Mouse (Mus musculus): ENCODE data around the gene Gm5624. TPM values are rescaled to one million over a fixed set of nuclear protein-coding genes. Genes with fewer than 3 reads are reported as not detected.
"Not testable (repeated sequence)": the region's sequence is repeated elsewhere in the genome, so short reads cannot be mapped to it uniquely, and the experiment has no call there.

Gm5624 gene
- total RNA-seq (2021): not detected

GRCm38 (mm10) chr14:44627737-44628136, at the start of gene Gm5624:
Gene Gm5624 (minus strand): TSS chr14:44627938.
- intact Hi-C loops (cut with DNase I); DNase-seq: not testable (repeated sequence)

- DNase-seq: not testable (repeated sequence)
Observed at GRCm38 (mm10) chr14:44591765-44592164, 36.0 kb downstream of the Gm5624 start.

GRCm38 (mm10) chr14:44582853-44583252, 44.9 kb downstream of the Gm5624 start, which contains the start of gene Gm8247:
Gene Gm8247 (plus strand): TSS chr14:44583153.
- DNase-seq; intact Hi-C loops (cut with DNase I): not testable (repeated sequence)

More at GRCm38 (mm10) chr14:44591765-44592164, 36.0 kb downstream of the Gm5624 start:
- intact Hi-C loops (cut with DNase I): not testable (repeated sequence)

GRCm38 (mm10) chr14:44547961-44548360, 79.8 kb downstream of the Gm5624 start:
- intact Hi-C loops (cut with DNase I); DNase-seq: not testable (repeated sequence)

- DNase-seq; intact Hi-C loops (cut with DNase I): not testable (repeated sequence)
Observed at GRCm38 (mm10) chr14:44517976-44518375, 109.8 kb downstream of the Gm5624 start, which contains the start of gene Gm17093. Gene Gm17093 (plus strand): TSS chr14:44518276.

Other genes with a start within 250 kb of the Gm5624 start
- not detected for gene Gm3371, start 217.2 kb downstream of the Gm5624 start, total RNA-seq (2021)
- not detected for gene Gm8232, start 194.3 kb downstream of the Gm5624 start, total RNA-seq (2021)
- gene BC061237, start 135.5 kb downstream of the Gm5624 start, total RNA-seq (2021): not detected
- not detected for gene Gm17093, start 109.7 kb downstream of the Gm5624 start, total RNA-seq (2021)
- gene Gm8247, start 44.8 kb downstream of the Gm5624 start, total RNA-seq (2021): not detected
- gene Gm8257, start 78.5 kb upstream of the Gm5624 start, total RNA-seq (2021): not detected
- not detected for gene Gm8267, start 122.4 kb upstream of the Gm5624 start, total RNA-seq (2021)
- gene Ptgdr, start 231.4 kb upstream of the Gm5624 start, total RNA-seq (2021): not detected

Data from heart, postnatal 36 days (tissue).